Mouse (Mus musculus) E14TG2a.4 (cell line): ENCODE results near the gene Prn.

Source experiments
- CTCF ChIP-seq: conservative IDR thresholded peaks from 2 replicates; pipeline ENCODE4 v1.5.1; 2014; ENCODE audit warnings: low read length
- NANOG ChIP-seq: IDR thresholded peaks from 2 replicates; pipeline ENCODE4 v1.6.1; 2014; ENCODE audit warnings: borderline replicate concordance, low read length, mixed read lengths
- POU5F1 ChIP-seq: IDR thresholded peaks from 2 replicates; pipeline ENCODE4 v1.6.1; 2014; ENCODE audit warnings: low read length, borderline replicate concordance

GRCm38 (mm10) chr2:131907311-131907710, 2.4 kb upstream of the Prn start:
- no peak for TF ChIP-seq CTCF
- no peak for TF ChIP-seq NANOG
- no peak for TF ChIP-seq POU5F1
